Mouse (Mus musculus) heart, embryonic 13.5 days (tissue): ENCODE results near the gene Ripor2. TPM values are rescaled to one million over a fixed set of nuclear protein-coding genes. Genes with fewer than 3 reads are reported as not detected.
A peak's percentile ranks its signal among the peaks of the same experiment; 100 is the strongest.

Source experiments
- ATAC-seq: fragments of 200-750 bp; cut with Nextera tagmentation; 2 replicates; pipeline ENCODE4 v1.8.0; 2017; ENCODE audit warnings: moderate TSS enrichment; ENCODE audit not compliant: insufficient number of reproducible peaks, low FRiP score, low TSS enrichment; ENCODE audit errors: extremely low read depth
- H3K27ac ChIP-seq: fragments of 300-500 bp; sonication (generic); replicated peaks from 2 replicates; pipeline ENCODE4 v1.5.1; 2015; ENCODE audit warnings: moderate library complexity, mild to moderate bottlenecking, inconsistent platforms
- H3K27me3 ChIP-seq: fragments of 300-500 bp; sonication (generic); replicated peaks from 2 replicates; pipeline ENCODE4 v1.6.1; 2015; ENCODE audit warnings: mild to moderate bottlenecking, inconsistent platforms
- H3K36me3 ChIP-seq: fragments of 300-500 bp; sonication (generic); 2 replicates; pipeline ENCODE4 v1.6.1; 2015; ENCODE audit warnings: mild to moderate bottlenecking, inconsistent platforms
- H3K4me1 ChIP-seq: fragments of 300-500 bp; sonication (generic); 2 replicates; pipeline ENCODE4 v1.6.1; 2015; ENCODE audit warnings: inconsistent platforms
- H3K4me2 ChIP-seq: fragments of 300-500 bp; sonication (generic); 2 replicates; pipeline ENCODE4 v1.6.1; 2015; ENCODE audit warnings: inconsistent platforms, mild to moderate bottlenecking, moderate library complexity
- H3K4me3 ChIP-seq: fragments of 300-500 bp; sonication (generic); 2 replicates; pipeline ENCODE4 v1.5.1; 2015; ENCODE audit warnings: moderate library complexity, mild to moderate bottlenecking, inconsistent platforms
- H3K9ac ChIP-seq: fragments of 300-500 bp; sonication (generic); 2 replicates; pipeline ENCODE4 v1.6.1; 2015; ENCODE audit warnings: inconsistent platforms, mild to moderate bottlenecking, moderate library complexity
- H3K9me3 ChIP-seq: fragments of 300-500 bp; sonication (generic); 2 replicates; pipeline ENCODE4 v1.6.1; 2016; ENCODE audit warnings: inconsistent platforms
- WGBS: fragments of 180-500 bp; shearing (Covaris S2); methylation state at CpG from one replicate; pipeline ENCODE4 v1.1.7; 2015; ENCODE audit warnings: mixed read lengths; 5-methylcytosine and 5-hydroxymethylcytosine counted together
- polyA plus RNA-seq: library from polyadenylated mRNA; unstranded; fragments of >200 nt; fragmentation: Nextera tagmentation; extraction: Ambion mirVana; gene quantifications from 2 replicates; pipeline ENCODE4 v1.2.1, GENCODE M21; 2015

Gene Ripor2
- polyA plus RNA-seq, 1 experiment from 2014 or later = 10.8 TPM

DNA sequence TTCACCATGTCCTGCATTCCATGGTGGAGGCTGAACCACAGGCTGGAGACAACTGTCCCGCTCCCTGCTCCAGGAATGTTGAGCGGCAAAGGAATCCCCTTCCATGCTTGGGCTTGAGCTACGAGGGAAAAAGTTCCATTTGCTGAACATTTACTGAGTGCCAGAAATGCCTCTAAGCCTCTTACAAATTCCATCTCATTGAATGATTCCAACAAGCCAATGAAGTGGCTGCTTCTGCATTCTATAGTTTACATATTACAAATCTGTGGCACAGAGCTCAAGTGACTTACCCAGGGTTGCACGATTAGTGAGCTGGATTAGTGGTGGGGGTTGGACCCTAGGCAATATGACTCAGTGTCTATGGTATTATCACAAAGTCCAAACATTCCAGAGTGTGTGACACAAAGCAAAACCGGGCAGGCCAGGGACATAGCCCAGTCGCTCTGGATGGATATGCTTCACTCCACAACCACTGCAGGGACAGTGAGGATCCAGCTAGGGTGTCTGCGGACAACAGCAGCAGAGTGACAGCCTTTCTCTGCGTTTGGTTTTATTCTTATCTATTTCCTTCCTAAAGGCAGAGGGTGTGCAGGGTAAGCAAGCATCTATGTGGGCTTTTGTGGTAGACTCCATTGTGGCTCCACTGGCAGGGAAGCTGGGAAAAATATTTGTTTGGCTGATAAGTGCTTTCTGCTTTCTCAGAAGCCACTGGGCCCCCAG lies 16.6 kb upstream of the Ripor2 start:
- 8% methylated on average over 8 of the region's 8 CpGs for WGBS
- no peaks in the 10 kb centered on the region for H3K27me3 ChIP-seq
- H3K4me1 ChIP-seq = peaks cover 50% of the 10 kb centered on the region
- peak overlapping the region; percentile 53 for H3K4me2 ChIP-seq
- ATAC-seq = peak; percentile 66
- no peak overlapping the region for H3K4me3 ChIP-seq
- H3K9ac ChIP-seq = no peak overlapping the region
- H3K36me3 ChIP-seq = no peaks in the 10 kb centered on the region
- no peaks in the 10 kb centered on the region for H3K9me3 ChIP-seq
- peak overlapping the region; percentile 96 for H3K27ac ChIP-seq

DNA sequence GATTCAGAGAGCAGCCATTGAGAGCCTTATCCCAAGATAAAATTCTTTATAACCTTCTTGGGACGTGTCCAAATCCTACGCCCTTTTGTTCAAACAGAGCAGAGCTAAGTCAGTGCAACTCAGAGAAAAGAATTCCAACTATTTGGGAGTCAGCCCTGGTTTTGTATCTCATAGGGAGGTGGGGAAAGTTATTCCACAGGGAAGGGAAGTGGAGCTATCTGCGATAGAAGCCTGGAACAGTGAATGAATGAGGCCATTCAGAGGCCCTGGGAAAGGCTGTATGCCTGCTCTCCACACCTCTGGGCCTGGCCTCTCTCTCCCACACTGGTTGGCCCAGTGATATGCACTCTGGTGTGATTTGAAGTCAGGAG lies 16.1 kb upstream of the Ripor2 start:
- H3K4me2 ChIP-seq = peak overlapping the region; percentile 53
- H3K9me3 ChIP-seq = no peaks in the 10 kb centered on the region
- H3K27me3 ChIP-seq = no peaks in the 10 kb centered on the region
- H3K4me1 ChIP-seq = peaks cover 53% of the 10 kb centered on the region
- H3K27ac ChIP-seq = peak overlapping the region; percentile 96
- ATAC-seq = peak; percentile 79
- no peaks in the 10 kb centered on the region for H3K36me3 ChIP-seq
- WGBS = 1% methylated on average over 3 of the region's 3 CpGs
- H3K4me3 ChIP-seq = no peak overlapping the region
- H3K9ac ChIP-seq = no peak overlapping the region

DNA sequence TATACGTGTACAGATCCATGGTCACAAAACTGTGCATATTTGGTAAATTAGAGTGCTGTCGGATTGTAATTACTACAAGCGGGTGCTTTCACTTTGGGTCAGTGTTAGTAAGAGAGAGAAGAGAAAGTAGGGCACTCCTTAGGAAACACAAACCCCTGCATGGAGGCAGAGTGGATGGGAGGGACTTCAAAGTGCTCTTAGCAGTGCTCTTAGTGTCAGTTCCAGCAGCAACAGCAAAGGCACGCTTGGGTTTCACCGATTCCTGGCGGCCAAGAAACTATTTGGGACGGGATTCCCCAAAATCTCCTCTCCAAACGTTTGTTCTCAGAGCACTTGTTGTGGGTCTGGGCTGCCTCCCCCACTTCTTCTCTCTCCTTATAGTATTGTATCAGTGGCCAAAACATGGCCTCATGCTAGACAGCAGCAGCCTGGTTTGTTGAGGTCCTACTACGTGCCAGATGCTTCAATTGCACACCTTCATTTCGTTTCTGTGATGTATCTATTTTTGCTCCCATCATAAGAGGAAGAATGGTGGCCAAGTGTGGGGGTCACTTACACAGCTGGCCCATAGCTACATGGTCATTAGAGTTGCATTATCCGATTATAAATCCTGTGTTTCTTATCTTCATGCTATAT lies 14.7 kb upstream of the Ripor2 start:
- no peaks in the 10 kb centered on the region for H3K36me3 ChIP-seq
- no peak for ATAC-seq
- H3K9ac ChIP-seq = no peak overlapping the region

DNA sequence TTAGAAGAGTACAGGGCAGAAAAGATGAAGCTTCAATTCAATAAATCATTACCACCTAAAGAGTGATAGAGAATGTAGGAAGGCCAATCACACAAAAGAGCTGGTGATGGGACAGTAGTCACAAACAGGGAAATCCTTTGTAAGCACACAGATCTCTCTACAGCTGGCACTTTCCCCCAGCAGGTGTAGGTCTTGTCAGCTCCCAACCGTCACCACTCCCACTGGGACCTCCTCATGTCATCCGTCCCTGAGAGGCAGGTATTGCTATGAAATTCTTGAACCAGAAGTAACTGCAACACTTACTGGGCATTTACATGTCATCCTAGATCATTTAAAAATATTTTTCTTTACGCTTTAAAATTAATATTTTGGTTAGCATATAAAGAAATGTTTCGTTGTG lies 12.9 kb upstream of the Ripor2 start:
- no peak overlapping the region for H3K27ac ChIP-seq
- no peaks in the 10 kb centered on the region for H3K9me3 ChIP-seq
- H3K9ac ChIP-seq = no peak overlapping the region
- H3K4me3 ChIP-seq = no peak overlapping the region
- WGBS = 80% methylated on average over 4 of the region's 4 CpGs
- H3K27me3 ChIP-seq = no peaks in the 10 kb centered on the region
- no peak overlapping the region for H3K4me2 ChIP-seq
- H3K36me3 ChIP-seq = no peaks in the 10 kb centered on the region
- peaks cover 54% of the 10 kb centered on the region for H3K4me1 ChIP-seq
- ATAC-seq = no peak

More for the DNA sequence above, 14.7 kb upstream of the Ripor2 start:
- Histone ChIP-seq H3K9me3 (no peaks in the 10 kb centered on the region), H3K27me3 (no peaks in the 10 kb centered on the region), H3K4me2 (no peak overlapping the region), H3K4me1 (peaks cover 53% of the 10 kb centered on the region), H3K4me3 (no peak overlapping the region), H3K27ac (peak overlapping the region; percentile 96)
- 79% methylated on average over 11 of the region's 11 CpGs for WGBS

DNA sequence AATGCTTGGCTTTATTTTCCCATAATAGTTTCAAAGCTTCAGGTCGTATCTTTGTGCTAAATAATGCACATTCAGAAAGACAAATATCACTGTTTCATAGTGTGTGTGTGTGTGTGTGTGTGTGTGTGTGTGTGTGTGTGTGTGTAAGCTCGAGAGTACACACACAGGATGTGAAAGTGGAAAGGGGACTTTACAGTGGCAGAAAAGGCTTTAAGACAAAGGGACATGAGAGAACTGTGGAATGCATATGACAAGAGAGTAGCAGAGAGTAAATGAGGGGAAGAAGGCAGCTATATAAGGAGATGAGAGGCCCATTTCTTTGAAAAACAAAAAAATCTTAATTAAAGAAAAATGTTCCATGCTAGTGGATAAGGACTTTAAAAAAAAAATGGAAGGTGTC lies 11.3 kb upstream of the Ripor2 start:
- Histone ChIP-seq H3K4me1 (peaks cover 50% of the 10 kb centered on the region), H3K9ac (no peak overlapping the region), H3K4me2 (no peak overlapping the region), H3K27ac (no peak overlapping the region), H3K36me3 (no peaks in the 10 kb centered on the region), H3K27me3 (no peaks in the 10 kb centered on the region), H3K4me3 (no peak overlapping the region), H3K9me3 (no peaks in the 10 kb centered on the region)
- no peak for ATAC-seq
- 42% methylated on average over 2 of the region's 2 CpGs for WGBS

DNA sequence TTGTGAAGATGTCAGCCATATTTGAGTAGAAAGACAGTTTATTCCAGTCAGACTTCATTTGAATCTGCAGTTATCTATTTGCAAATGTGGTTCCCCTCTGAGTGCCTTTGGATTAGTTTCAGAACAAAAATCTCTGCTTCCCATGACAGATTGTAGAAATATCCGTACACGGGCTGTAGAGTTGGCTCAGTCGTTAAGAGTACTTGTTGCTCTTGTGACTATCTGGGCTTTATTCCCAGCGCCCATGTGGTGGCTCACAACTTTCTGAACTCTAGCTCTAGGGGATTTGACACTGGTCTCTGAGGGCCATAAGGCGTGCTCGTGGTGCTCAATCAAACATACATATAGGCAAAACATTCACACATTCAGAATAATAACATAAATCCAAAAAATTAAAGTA lies 10.1 kb upstream of the Ripor2 start:
- ATAC-seq = no peak
- no peaks in the 10 kb centered on the region for H3K27me3 ChIP-seq
- H3K27ac ChIP-seq = no peak overlapping the region
- no peak overlapping the region for H3K4me2 ChIP-seq
- H3K4me3 ChIP-seq = no peak overlapping the region
- no peaks in the 10 kb centered on the region for H3K9me3 ChIP-seq
- H3K36me3 ChIP-seq = no peaks in the 10 kb centered on the region
- WGBS = 78% methylated on average over 6 of the region's 6 CpGs
- H3K9ac ChIP-seq = no peak overlapping the region
- peaks cover 52% of the 10 kb centered on the region for H3K4me1 ChIP-seq

DNA sequence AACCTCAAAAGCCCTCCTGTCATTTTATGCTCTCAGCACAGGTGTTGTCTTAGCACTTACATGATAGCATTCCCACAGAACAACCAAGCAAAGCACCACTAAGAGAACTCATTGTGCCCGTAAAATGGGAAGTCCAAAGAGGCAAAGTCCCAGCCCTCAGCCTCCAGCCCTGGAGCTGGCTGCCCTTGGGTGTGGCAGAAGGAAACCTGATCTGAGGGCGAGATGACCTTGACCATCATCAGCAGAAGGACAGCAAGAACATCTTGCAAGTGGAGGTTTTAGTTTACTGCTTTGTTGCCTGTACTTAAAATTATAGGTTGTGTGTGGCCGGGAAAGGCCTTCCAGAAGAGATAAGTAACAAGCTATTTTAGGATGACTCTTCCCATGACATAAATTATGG lies 6.9 kb upstream of the Ripor2 start:
- Histone ChIP-seq H3K4me3 (no peak overlapping the region), H3K27ac (peak overlapping the region; percentile 62; the same call in 1 of the 2 replicates)
- WGBS = 67% methylated on average over 3 of the region's 3 CpGs

DNA sequence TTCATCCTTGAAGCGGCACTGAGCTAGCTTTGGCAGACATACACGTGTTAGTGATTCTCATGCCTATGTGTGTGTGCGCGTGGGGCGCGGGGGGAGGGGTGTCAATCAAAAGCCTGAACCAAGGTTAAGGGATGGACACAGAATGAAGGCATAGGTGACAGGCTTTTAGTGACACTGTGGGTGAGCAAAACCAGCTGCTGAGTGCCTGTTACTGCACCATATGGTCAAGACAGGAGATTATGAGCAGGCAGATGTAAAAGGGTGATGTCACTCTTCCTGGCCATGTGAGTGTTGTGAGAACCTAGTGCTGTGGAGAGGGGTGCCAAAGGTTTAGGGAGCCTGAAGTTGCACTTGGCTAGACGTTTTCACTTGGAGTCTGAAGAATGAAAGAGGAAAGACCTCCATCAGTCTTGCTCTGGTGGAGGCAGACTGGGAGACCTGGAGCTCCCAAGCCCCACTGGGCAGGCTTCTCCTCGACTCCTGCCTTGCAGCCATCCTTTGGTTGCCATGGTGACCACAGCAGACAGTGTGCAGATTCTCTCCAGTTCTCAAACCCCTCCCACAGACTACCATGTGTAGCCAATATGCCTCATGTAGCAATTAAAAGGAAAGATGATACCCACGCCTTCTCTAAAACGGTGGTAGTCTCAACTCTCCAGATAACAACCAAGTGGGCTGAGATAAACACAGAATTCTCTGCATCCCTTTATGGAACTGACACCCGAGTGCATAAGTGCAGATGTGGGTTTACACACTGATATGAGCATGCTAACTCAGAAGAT lies 5.5 kb upstream of the Ripor2 start:
- Histone ChIP-seq H3K9ac (0 out of 2 replicates have a peak overlapping the region, but pooled peaks have one; percentile 28), H3K9me3 (no peaks in the 10 kb centered on the region), H3K27ac (peak overlapping the region; percentile 62), H3K27me3 (no peaks in the 10 kb centered on the region), H3K4me2 (peak overlapping the region; percentile 28), H3K4me1 (peaks cover 34% of the 10 kb centered on the region), H3K36me3 (no peaks in the 10 kb centered on the region), H3K4me3 (no peak overlapping the region)
- 35% methylated on average over 11 of the region's 11 CpGs for WGBS
- ATAC-seq = peak; percentile 61; the same call in 1 of the 2 replicates

More for the DNA sequence above, 6.9 kb upstream of the Ripor2 start:
- Histone ChIP-seq H3K27me3 (no peaks in the 10 kb centered on the region), H3K9me3 (no peaks in the 10 kb centered on the region), H3K36me3 (no peaks in the 10 kb centered on the region), H3K9ac (no peak overlapping the region), H3K4me2 (no peak overlapping the region), H3K4me1 (peaks cover 40% of the 10 kb centered on the region)
- ATAC-seq = no peak

DNA sequence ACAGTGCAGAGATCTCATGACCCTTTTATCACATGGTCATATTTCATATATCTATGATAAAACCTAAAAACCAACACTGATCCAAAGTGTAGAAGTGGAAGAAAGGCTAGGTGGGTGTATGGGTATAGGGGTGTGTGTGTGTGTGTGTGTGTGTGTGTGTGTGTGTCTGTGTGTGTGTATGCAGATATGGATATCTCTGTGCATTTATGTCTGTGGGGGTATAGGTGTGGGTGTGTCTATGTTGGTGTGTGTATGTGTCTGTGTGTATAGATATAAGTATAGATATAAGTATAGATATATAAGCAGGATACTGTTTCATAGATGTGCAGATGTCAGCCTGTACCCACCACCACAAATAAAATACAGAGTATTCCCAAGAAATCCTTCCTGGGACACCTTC lies 3.7 kb upstream of the Ripor2 start:
- Histone ChIP-seq H3K9ac (no peak overlapping the region), H3K27ac (no peak overlapping the region), H3K9me3 (no peaks in the 10 kb centered on the region), H3K4me3 (no peak overlapping the region), H3K4me2 (no peak overlapping the region), H3K36me3 (no peaks in the 10 kb centered on the region), H3K27me3 (no peaks in the 10 kb centered on the region), H3K4me1 (peaks cover 32% of the 10 kb centered on the region)
- no peak for ATAC-seq

DNA sequence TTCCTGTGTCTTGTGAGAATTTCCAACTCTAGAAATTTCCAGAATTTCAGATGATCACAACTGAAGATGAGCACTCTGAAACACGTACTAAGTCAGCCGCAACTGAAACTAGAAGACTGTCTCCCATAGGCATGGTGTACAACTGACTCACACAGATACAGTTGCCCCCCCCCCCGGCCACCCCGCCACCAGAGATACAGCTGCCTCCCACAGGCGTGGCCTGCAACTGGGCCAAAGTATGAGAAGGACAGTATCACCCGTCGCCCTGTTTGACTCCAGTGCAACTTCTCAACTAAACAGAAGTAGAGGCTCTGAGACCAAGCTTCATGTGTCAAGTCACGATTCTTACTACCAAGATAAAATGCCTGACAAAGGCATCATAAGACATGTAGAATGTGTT lies 1.2 kb upstream of the Ripor2 start:
- Histone ChIP-seq H3K36me3 (no peaks in the 10 kb centered on the region), H3K9ac (no peak overlapping the region), H3K9me3 (no peaks in the 10 kb centered on the region), H3K27ac (no peak overlapping the region), H3K4me2 (no peak overlapping the region), H3K27me3 (no peaks in the 10 kb centered on the region), H3K4me1 (peaks cover 28% of the 10 kb centered on the region), H3K4me3 (no peak overlapping the region)
- no peak for ATAC-seq
- 72% methylated on average over 8 of the region's 8 CpGs for WGBS

DNA sequence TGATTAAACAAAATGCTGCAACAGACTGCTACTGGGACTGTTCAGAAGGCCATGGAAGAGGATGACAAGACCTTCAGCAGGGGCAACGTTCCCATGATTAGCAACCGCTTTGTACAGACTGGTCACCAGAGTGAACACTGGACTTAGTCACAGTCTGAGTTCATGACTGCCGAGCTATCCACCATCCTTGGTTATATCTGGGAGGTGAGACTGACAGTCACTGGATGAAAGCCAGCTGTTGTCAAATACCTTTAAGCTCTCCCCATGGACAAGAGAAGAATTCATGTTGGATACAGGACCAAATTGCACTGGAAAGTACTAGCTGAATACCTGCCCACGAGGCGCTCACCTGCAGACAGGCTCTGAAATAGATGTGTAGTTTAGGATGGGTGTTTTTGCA lies 2.4 kb downstream of the Ripor2 start:
- H3K4me2 ChIP-seq = no peak overlapping the region
- H3K36me3 ChIP-seq = no peaks in the 10 kb centered on the region
- H3K9me3 ChIP-seq = no peaks in the 10 kb centered on the region
- 51% methylated on average over 5 of the region's 5 CpGs for WGBS
- no peak for ATAC-seq
- H3K27ac ChIP-seq = 0 out of 2 replicates have a peak overlapping the region, but pooled peaks have one; percentile 5
- H3K4me1 ChIP-seq = peaks cover 12% of the 10 kb centered on the region
- H3K4me3 ChIP-seq = no peak overlapping the region
- H3K27me3 ChIP-seq = no peaks in the 10 kb centered on the region
- H3K9ac ChIP-seq = no peak overlapping the region
